Mouse (Mus musculus): ENCODE measurements around the gene Porcn.

DNA sequence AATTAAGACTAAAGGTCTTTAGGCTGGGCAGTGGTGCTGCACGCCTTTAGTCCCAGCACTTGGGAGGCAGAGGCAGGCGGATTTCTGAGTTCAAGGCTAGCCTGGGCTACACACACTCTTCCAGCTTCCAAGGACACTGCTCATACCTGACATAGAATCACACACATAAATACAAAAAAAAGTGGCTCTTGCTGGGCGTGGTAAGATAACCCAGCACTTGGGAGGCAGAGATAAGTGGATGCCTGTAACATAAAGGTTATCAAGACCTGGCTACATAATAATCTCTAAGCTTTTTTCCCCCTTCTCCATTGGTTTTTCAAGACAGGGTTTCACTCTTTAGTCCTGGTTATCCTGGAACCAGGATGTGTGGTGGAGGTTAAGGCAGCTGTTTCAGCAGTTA, 27.3 kb upstream of the Porcn start:
- TF ChIP-seq MYOG (IDR thresholded peaks at IDR 0.05; ENCODE audit: control insufficient read depth in 1 of 3, insufficient read depth in 1 of 3, insufficient read length in 2 of 3, low read depth in 2 of 3), result no peak
- no peak for TF ChIP-seq SRF (IDR thresholded peaks at IDR 0.05; ENCODE audit: control insufficient read depth, insufficient read length, low read depth)
- no peak for TF ChIP-seq MAX (IDR thresholded peaks at IDR 0.05; ENCODE audit: low read depth)
- TF ChIP-seq POLR2A (IDR thresholded peaks at IDR 0.05; ENCODE audit: insufficient read length, low read depth), result no peak
- no peak for TF ChIP-seq REST (IDR thresholded peaks at IDR 0.05; ENCODE audit: insufficient read depth, insufficient read length)

Data from myocyte (in vitro differentiated cells).